Mouse (Mus musculus): ENCODE measurements around the gene Pan2. TPM values are rescaled to one million over a fixed set of nuclear protein-coding genes. Genes with fewer than 3 reads are reported as not detected.
A peak's percentile ranks its signal among the peaks of the same experiment; 100 is the strongest.
"Not testable (repeated sequence)": the region's sequence is repeated elsewhere in the genome, so short reads cannot be mapped to it uniquely, and the experiment has no call there.

The Pan2 gene
- polyA plus RNA-seq, 1 experiment from 2014 or later: 27.1 TPM

DNA sequence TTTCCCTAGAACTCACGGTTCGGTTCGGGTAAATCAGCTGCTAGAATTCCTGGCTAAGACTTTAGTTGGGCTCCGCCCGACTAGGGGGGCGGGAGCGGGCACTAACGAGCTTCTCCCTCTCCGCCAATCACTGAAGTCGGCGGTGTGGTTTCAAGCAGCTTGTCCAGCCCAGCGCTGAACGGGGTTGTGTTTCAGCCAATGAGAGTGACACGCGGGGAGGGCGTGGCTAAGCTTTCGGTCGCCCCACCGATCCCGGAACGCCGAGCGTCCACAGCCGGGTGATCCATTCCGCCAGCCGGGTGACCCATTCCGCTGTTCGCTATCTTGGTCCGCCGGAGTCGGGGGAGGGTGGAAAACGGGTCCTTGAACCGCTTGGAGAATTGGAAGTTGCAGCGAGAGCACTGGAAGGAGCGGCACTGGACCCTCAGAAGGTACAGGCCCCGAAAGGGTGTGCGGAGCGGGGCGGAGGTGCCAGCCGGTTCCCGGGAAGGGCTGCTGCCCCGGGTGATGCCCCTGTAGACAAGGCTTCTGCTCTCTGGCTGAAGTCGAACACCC, 32.8 kb upstream of the Pan2 start, which contains the start of gene Stat2:
Gene Stat2 (plus strand): TSS at position 273 of the 555 bp plus-strand sequence.
- H3K36me3 ChIP-seq: no peaks in the 10 kb centered on the region
- no peaks in the 10 kb centered on the region for H3K4me1 ChIP-seq
- peak within 1 kb of the TSS; percentile 72 for H3K27ac ChIP-seq
- peak within 1 kb of the TSS; percentile 84 for H3K4me3 ChIP-seq (replicated peaks)
- WGBS: 0% methylated on average over 43 of the region's 43 CpGs
- H3K27me3 ChIP-seq (replicated peaks): no peaks in the 10 kb centered on the region
- peak; percentile 99 for ATAC-seq (ENCODE audit: insufficient read depth, low FRiP score, low read depth)
- peak within 1 kb of the TSS; percentile 78 for H3K9ac ChIP-seq
- H3K9me3 ChIP-seq: no peaks in the 10 kb centered on the region
- peak within 1 kb of the TSS; percentile 71 for H3K4me2 ChIP-seq

DNA sequence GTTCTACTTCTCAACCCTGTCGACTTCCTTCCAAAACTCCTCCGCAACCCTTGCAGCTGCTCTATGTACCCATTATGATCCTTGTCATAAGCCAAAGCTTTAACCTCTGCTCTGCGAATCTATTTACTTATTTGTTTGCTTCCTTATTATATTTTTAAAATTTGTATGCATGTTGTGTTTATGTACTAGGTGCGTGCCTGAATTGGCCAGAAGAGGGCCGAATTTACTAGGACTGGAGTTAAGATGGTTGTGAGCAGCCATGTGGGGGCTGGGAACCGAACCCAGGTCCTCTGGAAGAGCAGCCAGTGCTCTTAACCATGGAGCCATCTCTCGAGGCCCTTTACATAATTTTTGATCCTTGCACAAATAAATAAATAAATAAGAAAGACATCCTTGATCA, 32.3 kb upstream of the Pan2 start:
- 39% methylated on average over 7 of the region's 7 CpGs for WGBS
- Histone ChIP-seq H3K4me2 (peak overlapping the region; percentile 71), H3K27me3 (replicated peaks) (no peaks in the 10 kb centered on the region), H3K27ac (peak overlapping the region; percentile 72), H3K36me3 (no peaks in the 10 kb centered on the region), H3K9me3 (no peaks in the 10 kb centered on the region), H3K9ac (peak overlapping the region; percentile 78), H3K4me3 (replicated peaks) (peak overlapping the region; percentile 84), H3K4me1 (no peaks in the 10 kb centered on the region)
- ATAC-seq (ENCODE audit: insufficient read depth, low FRiP score, low read depth): no peak

DNA sequence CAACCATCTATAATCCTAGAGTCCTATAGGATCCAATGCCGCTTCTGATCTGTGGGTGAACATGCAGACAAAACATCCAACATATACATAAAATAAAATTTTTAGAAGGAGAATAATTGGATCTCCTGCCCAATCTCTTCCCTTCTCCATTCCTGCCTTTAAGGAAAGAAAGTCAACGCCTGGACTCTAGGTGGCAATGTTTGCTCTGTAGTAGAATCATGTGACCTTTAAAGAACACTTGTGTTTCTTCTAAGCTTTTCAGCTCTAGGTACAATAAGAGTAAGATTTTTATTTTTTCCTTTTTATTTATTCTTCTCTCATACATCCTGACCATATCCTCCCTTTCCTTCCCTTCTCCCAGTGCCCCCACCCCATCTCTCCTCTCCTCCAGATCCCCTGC, 31.3 kb upstream of the Pan2 start:
- Histone ChIP-seq H3K9me3 (no peaks in the 10 kb centered on the region), H3K4me2 (no peak overlapping the region), H3K9ac (no peak overlapping the region), H3K27me3 (replicated peaks) (no peaks in the 10 kb centered on the region), H3K4me1 (no peaks in the 10 kb centered on the region), H3K27ac (no peak overlapping the region), H3K4me3 (replicated peaks) (no peak overlapping the region), H3K36me3 (peaks cover 3% of the 10 kb centered on the region; the same call in 1 of the 2 replicates)
- WGBS: 65% methylated on average over 2 of the region's 2 CpGs
- ATAC-seq (ENCODE audit: insufficient read depth, low FRiP score, low read depth): no peak

DNA sequence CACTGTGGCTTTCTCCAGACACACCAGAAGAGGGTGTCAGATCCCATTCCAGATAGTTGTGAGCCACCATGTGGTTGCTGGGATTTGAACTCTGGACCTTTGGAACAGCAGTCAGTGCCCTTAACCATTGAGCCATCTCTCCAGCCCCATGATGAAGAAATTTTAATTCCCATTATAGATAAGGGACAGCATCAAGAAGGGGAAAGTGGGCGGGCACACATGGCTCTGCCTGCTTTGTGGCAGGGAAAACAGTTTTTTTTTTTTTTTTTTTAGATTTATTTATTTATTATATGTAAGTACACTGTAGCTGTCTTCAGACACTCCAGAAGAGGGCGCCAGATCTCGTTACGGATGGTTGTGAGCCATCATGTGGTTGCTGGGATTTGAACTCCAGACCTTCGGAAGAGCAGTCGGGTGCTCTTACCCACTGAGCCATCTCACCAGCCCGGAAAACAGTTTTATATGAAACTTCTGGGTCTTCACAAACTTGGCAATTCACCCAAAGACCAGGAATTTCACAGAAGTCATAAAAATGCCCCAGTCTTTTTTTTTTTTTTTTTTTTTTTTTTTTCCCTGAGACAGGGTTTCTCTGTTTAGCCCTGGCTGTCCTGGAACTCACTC, 30.2 kb upstream of the Pan2 start:
- H3K27ac ChIP-seq; H3K36me3 ChIP-seq; ATAC-seq (ENCODE audit: insufficient read depth, low FRiP score, low read depth); H3K9ac ChIP-seq; H3K4me1 ChIP-seq; H3K4me2 ChIP-seq; H3K4me3 ChIP-seq (replicated peaks); H3K27me3 ChIP-seq (replicated peaks); H3K9me3 ChIP-seq: not testable (repeated sequence)
- WGBS: 89% methylated on average over 6 of the region's 7 CpGs

DNA sequence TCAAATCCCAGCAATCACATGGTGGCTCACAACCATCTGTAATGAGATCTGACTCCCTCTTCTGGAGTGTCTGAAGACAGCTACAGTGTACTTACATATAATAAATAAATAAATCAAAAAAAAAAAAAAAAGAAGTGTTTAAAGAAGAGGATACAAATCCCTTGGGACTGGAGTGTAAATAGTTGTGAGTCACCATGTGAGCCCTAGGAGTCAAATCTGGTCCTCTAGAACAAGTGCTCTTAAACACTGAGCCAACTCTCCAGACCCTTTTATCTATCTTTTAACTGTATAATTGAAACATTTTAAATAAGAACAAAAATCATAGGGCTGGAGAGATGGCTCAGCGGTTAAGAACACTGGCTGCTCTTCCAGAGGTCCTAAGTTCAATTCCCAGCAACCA, 27.8 kb upstream of the Pan2 start:
- not testable (repeated sequence) for H3K27ac ChIP-seq; H3K4me3 ChIP-seq (replicated peaks); H3K4me1 ChIP-seq; H3K4me2 ChIP-seq; ATAC-seq (ENCODE audit: insufficient read depth, low FRiP score, low read depth); H3K9me3 ChIP-seq; H3K9ac ChIP-seq; H3K27me3 ChIP-seq (replicated peaks)
- 94% methylated on average over 1 of the region's 1 CpGs for WGBS
- H3K36me3 ChIP-seq: peaks cover 15% of the 10 kb centered on the region; the same call in 1 of the 2 replicates

DNA sequence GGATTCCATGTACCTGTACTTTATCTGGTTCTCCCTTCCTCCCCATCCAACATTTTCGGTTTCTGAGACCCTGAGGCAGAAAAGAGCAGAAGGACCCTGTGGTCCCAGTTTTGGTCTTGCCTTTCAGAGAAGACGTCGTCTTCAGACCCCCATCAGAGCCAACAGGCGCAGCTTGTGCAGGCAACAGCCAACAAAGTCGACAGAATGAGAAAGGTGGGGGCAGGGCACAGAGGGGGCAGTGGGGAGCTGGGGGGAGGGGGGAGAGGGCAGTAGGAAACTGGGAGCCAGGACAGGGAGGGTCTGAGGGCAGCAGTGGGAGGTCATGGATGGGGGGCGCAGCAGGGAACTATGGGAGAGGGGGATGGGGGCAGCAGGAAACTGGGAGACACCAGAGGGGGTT, 25.0 kb upstream of the Pan2 start:
- Histone ChIP-seq H3K27ac (no peak overlapping the region), H3K4me2 (no peak overlapping the region), H3K36me3 (peaks cover 17% of the 10 kb centered on the region), H3K4me3 (replicated peaks) (no peak overlapping the region), H3K27me3 (replicated peaks) (no peaks in the 10 kb centered on the region), H3K4me1 (no peaks in the 10 kb centered on the region), H3K9me3 (no peaks in the 10 kb centered on the region), H3K9ac (no peak overlapping the region)
- 58% methylated on average over 6 of the region's 6 CpGs for WGBS
- ATAC-seq (ENCODE audit: insufficient read depth, low FRiP score, low read depth): 0 out of 2 replicates have a peak, but pooled peaks have one; percentile 10

DNA sequence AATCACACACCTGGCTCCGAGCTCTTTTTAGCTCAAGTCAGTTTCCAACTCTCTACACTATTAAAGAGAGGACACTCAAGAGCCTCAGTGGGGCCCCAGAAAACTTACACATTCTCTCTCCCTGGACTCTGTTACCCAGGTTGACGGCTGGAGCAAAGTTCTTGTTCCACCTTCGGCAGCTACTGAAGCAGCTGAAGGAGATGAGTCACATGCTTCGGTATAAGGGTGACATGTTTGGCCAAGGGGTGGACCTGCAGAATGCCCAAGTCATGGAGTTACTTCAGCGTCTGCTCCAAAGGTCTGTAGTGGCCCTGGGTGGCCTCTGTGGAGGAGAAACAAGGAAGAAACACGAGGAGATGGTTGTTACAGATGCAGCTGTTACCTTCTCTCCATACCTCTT, 22.2 kb upstream of the Pan2 start:
- no peak overlapping the region for H3K4me2 ChIP-seq
- ATAC-seq (ENCODE audit: insufficient read depth, low FRiP score, low read depth): no peak
- 78% methylated on average over 6 of the region's 6 CpGs for WGBS

DNA sequence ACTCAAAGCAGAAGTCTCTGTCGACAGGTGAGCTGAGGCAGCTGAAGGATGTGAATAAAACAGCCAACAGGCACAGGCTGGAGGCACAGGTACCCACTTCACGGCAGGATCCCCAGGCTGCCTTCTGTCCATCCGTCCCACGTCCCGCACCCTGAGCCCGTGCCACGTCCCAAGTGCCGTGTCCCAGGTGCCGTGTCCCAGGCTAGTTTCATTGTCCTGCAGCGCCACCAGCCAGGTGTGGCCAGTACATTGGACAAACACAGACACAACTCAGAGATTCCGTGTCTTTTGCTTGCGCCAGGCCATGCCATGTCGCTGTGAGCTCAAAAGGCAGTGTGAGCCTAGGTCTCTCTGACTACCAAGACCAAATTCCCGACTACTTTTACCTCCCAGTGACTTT, 21.5 kb upstream of the Pan2 start:
- Histone ChIP-seq H3K27ac (no peak overlapping the region), H3K4me1 (no peaks in the 10 kb centered on the region), H3K36me3 (peaks cover 32% of the 10 kb centered on the region), H3K4me3 (replicated peaks) (no peak overlapping the region), H3K27me3 (replicated peaks) (no peaks in the 10 kb centered on the region), H3K4me2 (no peak overlapping the region), H3K9ac (no peak overlapping the region), H3K9me3 (no peaks in the 10 kb centered on the region)
- 90% methylated on average over 14 of the region's 14 CpGs for WGBS
- no peak for ATAC-seq (ENCODE audit: insufficient read depth, low FRiP score, low read depth)

More for the DNA sequence above, 22.2 kb upstream of the Pan2 start:
- Histone ChIP-seq H3K9ac (no peak overlapping the region), H3K9me3 (no peaks in the 10 kb centered on the region), H3K4me1 (no peaks in the 10 kb centered on the region), H3K36me3 (peaks cover 33% of the 10 kb centered on the region), H3K27ac (no peak overlapping the region), H3K27me3 (replicated peaks) (no peaks in the 10 kb centered on the region), H3K4me3 (replicated peaks) (no peak overlapping the region)

DNA sequence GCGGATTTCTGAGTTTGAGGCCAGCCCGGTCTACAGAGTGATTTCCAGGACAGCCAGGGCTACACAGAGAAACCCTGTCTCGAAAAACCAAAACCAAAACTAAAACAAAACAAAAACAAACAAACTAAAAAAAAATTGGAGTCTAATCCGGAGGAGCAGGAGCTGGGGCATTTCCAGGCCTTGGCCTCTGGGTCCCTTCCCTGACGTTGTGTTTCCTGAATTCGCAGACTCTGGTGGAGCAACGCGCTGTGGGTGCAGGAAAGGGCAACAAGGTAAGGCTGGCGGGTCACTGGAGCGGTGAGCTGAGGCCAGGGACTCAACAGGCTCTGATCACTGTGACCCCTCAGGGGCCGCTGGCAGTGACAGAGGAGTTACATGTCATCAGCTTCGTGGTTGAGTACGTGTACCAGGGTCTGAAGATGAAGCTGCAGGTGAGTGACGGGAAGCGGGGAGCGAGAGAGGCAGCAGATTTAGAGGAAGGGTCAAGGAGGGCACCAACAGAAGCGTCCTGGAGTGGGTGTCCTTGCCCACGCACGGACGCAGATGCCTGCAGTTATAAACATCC, 20.2 kb upstream of the Pan2 start:
- Histone ChIP-seq H3K9ac (no peak overlapping the region), H3K27me3 (replicated peaks) (no peaks in the 10 kb centered on the region), H3K4me3 (replicated peaks) (no peak overlapping the region), H3K36me3 (peaks cover 28% of the 10 kb centered on the region), H3K27ac (no peak overlapping the region), H3K4me2 (no peak overlapping the region), H3K4me1 (no peaks in the 10 kb centered on the region), H3K9me3 (no peaks in the 10 kb centered on the region)
- ATAC-seq (ENCODE audit: insufficient read depth, low FRiP score, low read depth): no peak
- 86% methylated on average over 20 of the region's 20 CpGs for WGBS

DNA sequence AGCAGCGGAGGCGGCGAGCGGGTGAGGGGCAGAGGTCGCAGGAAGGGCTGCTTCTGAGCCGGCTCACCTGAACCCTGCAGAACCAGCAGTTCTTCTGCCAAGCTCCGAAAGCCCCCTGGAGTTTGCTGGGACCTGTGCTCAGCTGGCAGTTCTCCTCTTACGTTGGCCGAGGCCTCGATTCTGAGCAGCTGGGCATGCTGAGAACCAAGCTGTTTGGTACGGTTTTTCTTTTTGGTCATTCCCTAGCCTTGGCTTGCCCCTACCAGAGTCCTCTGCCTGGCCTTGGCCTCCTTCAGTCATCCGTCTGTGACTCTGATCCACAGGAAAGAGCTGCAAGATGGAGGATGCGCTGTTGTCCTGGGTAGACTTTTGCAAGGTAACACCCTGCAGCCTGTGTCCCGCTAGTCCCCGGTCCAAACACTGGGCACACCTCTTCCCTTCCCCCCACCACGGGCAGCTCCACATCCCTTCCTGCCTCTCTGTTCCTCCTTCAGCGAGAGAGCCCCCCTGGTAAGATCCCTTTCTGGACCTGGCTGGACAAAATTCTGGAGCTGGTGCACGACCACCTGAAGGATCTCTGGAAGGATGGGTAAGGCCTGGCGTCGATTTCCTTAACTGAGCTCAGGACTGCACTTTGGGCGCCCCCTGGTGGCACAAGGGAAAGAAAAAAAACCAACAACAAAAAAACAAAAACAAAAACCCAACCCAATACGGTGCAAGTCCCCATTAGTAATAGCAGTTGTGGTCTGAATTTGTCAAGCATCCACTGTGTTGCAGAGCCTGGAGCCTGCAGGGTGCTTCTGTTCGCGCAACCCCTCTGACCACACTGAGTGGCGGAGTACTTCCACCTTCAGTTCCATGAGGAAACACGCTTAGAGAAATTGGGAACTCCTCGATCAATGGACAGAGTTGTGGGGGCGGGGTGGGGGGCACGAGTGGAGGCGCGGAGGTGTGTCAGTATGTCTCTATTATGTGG, 19.2 kb upstream of the Pan2 start:
- H3K36me3 ChIP-seq: peaks cover 23% of the 10 kb centered on the region
- WGBS: 63% methylated on average over 31 of the region's 31 CpGs
- H3K4me3 ChIP-seq (replicated peaks): no peak overlapping the region
- no peaks in the 10 kb centered on the region for H3K9me3 ChIP-seq
- no peak overlapping the region for H3K4me2 ChIP-seq
- no peak overlapping the region for H3K27ac ChIP-seq
- H3K4me1 ChIP-seq: no peaks in the 10 kb centered on the region
- ATAC-seq (ENCODE audit: insufficient read depth, low FRiP score, low read depth): no peak
- no peak overlapping the region for H3K9ac ChIP-seq
- no peaks in the 10 kb centered on the region for H3K27me3 ChIP-seq (replicated peaks)

DNA sequence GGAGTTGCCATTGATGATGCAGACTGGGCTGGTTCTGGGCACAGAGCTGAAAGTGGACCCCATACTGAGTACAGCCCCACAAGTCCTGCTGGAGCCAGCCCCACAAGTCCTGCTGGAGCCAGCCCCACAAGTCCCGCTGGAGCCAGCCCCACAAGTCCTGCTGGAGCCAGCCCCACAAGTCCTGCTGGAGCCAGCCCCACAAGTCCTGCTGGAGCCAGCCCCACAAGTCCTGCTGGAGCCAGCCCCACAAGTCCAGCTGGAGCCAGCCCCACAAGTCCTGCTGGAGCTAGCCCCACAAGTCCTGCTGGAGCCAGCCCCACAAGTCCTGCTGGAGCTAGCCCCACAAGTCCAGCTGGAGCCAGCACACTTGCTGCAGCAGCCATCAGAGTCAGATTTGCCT, 12.5 kb upstream of the Pan2 start:
- H3K9me3 ChIP-seq; ATAC-seq (ENCODE audit: insufficient read depth, low FRiP score, low read depth); H3K9ac ChIP-seq; H3K4me2 ChIP-seq; H3K27me3 ChIP-seq (replicated peaks); H3K4me3 ChIP-seq (replicated peaks); H3K4me1 ChIP-seq; H3K27ac ChIP-seq: not testable (repeated sequence)
- 67% methylated on average over 1 of the region's 1 CpGs for WGBS
- peaks cover 13% of the 10 kb centered on the region for H3K36me3 ChIP-seq
